Mouse (Mus musculus) heart, adult 9 months (tissue): ENCODE measurements around the gene Wdr1.
A peak's percentile ranks its signal among the peaks of the same experiment; 100 is the strongest.

ENCODE experiments used
- DNase-seq, 2 experiments: peaks; one replicate each; pipeline ENCODE4 v3.0.0; 2022; ENCODE audit warnings: low spot score in 2 of 2

Wdr1 gene

DNA sequence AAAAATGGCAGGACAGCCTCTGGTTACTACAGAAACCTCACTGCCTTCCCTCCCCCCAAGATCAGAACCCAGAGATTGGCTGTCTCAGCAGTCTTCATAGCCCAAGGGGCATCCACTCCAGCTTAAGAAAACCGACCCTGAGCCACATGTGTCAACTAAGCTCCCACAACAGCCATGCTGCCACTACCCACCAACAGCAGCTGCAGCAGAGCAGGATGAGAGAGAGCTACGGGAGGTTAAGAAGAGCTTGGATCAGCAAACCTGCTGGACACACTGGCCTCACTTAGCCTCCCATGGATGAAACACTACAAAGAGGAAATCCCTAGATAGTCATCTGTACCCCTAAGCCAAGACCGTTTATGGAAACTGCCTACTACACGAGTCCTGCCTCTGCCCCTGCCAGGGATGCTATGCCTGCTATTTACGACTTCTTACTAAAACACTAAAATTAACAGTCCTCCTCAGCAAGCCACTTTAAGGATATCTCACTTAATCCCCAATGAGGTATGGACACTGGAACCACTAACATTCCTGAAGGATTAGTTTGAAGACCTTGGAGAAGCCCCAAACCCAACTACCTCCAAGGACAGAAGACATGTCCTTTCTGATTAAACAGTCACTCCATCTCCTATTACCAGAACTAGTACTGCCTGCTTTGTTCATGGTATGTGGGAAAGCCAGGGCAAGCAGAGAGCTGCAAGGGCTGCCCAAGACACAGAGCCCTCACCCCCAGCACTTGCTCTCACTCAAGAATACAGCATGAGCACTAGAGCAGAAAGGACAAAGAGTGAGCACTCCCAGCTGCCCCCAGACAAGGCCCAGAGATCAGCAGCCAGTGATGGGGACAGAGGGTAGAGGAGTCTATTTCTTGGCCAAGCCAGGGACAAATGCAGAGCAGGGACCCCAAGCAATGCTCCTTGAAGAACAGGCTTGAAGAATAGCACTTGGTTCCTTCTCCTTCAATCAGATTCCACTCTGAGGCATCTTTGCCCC lies 18.3 kb downstream of the Wdr1 start:
- DNase-seq = no peak

DNA sequence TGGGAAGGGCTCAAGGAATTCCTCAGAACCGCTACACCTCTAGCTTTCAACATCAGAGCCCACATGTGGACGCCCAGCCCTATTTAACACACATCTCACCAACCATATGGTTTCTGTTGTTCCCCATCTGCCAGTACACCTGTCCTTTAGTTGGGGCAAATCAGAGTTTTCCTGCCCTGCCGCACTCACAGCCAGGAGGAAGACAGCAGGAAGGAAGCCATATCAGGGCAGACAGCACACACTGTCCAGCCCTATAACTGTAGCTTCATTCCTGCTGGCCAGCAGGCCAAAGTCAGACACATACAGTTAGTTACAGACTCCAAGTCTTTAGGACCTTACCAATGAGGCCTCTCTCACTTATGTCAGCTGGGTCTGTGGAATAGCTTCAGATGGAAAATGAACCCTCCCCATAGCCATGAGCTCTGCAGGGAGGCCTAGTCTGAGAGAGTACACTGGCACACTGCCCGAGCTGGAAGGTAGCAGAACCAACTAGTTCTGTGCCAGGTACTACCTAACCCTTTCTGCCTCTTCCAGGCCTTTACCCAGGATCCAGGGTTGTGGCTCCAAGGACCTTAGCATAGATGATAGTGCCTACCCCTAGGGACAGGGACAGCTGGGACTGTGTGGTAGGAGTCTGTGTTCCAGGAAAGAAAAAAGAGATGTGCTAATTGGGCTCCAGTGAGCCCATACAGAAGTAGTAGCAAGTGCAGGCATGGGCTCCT lies 19.4 kb downstream of the Wdr1 start:
- peak; percentile 20 to 40 for DNase-seq

- peak; percentile 45 to 51 for DNase-seq
Observed at GRCm38 (mm10) chr5:38541728-38542127, 21.3 kb downstream of the Wdr1 start.

DNA sequence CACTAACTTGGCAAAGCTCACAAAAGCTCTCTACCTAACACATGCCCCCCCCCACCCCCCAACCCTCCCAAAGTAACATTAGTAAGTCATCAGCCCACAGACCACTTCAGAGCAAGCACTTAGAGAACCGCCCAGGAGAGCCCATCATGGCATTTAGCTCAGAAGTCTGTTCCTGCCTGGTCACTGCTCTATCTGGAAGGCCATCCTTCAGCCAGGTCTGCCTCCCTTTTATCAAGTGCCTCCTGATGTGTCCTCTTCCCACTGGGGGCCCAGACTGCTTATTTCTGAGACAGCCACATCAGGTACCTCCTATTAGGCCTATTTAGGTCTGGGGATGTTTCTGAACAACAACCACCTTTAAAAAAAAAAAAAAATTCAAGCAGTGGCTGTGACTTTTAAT lies 22.1 kb downstream of the Wdr1 start:
- DNase-seq = no peak

GRCm38 (mm10) chr5:38538508-38538907 lies 24.5 kb downstream of the Wdr1 start:
- DNase-seq = no peak

DNA sequence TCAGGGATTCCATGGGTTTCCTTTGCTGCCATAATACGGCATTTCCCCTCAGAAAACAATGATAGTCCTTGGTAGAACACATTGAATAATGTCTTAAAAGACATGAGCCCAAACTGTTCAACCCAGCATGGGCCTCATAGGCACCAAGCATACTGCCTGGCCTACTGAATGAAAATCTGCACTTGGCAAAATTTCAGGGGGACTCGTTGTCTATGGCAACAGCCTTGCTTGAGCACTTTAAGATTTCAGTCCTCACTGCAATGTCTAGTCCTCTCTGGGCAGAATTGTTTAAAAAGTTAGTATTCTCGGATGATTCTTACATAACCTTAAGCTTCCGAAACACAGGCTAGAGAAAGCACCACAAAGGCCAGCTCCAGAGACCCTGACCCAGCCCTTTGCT lies 25.2 kb downstream of the Wdr1 start:
- no peak for DNase-seq

GRCm38 (mm10) chr5:38536822-38537221 lies 26.2 kb downstream of the Wdr1 start:
- DNase-seq = peak; percentile 45 to 55

DNA sequence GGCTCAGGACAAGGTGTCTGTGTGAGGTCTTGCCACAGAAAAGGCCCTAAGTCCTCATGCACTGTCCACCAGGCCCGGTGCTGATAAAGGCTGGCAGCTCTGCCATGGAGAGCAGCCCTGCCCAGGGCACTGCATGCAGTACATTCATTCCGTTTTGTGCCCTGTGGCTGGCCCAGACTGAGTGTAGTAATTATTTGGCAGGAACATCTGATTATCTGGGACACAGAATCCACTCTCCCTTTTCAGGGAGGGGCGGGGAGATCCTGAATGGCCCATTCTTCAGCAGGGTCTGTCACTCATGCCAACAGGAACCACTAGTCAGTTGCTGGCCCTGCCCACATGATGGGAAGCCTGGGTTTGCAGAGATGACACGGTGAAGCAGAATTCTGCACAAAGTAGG lies 30.9 kb downstream of the Wdr1 start:
- DNase-seq = peak; percentile 53 to 59

DNA sequence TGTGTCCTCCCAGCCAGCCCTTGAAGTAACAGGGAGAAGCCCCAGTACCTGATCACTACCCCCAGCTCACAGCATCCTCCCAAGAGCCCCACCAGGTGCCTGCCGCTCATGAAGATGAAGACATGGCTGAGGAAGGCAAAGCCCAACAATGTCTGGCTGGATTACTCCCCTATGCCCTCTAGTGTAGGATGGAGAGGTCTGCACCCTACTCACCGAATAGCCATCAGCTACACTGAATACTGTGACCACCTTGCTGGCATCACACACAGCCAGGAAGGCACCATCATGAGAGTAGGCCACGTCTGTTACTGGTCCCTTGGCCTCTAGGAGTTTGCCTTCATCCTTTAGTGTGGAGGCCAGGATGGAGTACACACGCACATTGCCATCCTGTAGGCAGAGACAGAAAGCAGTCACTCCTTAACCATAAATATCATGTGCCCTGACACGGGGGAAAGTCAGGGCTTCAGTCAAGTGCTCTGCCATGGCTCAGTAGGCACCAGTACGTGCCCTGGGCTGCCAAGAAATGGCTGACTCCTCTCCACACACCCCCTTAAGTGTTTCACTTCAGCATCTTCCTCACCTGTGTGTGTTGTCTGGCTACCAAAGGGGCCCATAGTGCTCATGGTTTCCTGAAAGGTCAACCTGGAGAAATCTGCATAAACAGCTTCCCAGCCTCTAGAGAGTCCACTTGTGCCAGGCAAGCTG lies 33.1 kb downstream of the Wdr1 start:
- DNase-seq = no peak

DNA sequence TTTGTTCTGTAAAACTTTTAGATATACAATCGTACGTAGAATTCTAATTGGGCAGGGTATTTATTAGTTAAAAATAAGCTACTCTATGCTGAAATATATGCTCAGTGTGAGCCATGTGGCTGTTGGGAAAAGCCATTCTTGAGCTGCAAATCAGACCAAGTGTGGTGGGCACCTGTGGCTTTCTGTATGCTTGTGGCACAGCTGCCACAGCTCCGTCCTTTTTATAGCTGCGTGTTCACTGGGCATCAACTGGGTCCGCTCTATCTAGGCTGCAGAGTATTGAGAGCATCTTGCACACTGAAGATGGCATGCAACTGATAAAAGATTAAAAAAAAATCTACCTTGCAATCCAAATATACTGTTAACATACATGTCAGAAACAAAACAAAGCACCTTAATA lies 40.0 kb downstream of the Wdr1 start:
- no peak for DNase-seq

GRCm38 (mm10) chr5:38520838-38521237 lies 42.2 kb downstream of the Wdr1 start:
- no peak for DNase-seq

- DNase-seq = no peak
Observed at GRCm38 (mm10) chr5:38516267-38516666, 46.8 kb downstream of the Wdr1 start.

DNA sequence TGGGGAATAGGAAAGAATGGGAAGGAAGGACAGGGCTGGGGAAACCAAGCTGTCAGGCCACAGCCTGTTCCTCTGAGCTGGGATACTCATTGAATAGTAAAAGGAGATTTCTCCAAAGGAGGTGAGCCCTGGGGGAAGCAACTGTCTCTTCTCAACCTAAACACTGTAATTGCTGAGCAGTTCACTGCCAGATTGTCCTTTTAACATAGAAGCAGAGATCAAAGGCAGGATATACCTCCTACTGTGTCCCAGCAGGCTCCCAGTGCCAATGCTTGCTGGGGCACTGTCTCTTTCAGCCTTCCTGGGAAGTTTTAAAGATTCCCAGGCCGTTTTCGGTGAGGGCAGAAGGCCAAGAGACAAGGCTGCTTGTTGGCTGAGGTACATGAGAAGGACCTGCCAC lies 50.0 kb downstream of the Wdr1 start:
- DNase-seq = no peak

DNA sequence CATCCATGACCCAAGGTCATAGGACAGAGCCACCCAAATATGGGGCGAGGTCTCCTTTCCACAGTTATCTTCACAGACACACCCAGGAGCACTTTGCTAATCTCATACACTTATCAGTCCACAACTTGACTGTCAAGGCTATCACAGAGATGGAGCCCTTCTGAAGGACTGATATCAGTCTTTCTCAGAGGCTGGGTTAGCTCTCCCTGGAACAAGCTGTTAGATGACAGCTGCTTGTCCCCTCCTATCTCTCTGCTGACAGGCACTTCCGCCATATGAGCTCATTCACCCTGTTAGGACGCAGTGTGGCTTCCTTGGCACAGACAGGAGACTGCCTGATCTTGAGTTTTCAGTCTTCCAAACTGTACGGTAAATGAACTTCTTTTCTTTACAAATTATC lies 53.5 kb downstream of the Wdr1 start:
- DNase-seq = no peak

- peak in 1 of 2 experiments; percentile 31 for DNase-seq
Observed at GRCm38 (mm10) chr5:38505435-38505765, 57.6 kb downstream of the Wdr1 start.

GRCm38 (mm10) chr5:38504747-38505434 lies 58.1 kb downstream of the Wdr1 start:
- no peak for DNase-seq

DNA sequence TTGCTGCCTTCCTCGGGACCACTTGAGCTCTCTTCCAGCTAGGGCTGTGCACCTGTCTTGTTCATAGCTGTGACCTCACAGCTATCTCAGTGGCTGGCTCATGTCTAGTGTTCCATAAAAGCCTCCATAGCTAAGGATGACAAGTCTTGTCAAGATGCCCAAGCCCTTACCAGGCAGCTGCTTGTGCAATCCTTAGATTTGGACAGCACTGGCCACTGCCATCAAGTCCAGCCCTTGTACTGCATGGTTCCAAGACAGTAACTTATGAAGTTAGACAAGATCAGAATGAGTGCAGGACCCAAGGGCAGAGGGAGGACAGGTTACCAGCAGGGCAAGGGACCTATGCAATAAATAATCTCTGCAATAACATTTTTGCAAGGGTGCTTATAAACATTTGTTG lies 58.9 kb downstream of the Wdr1 start:
- DNase-seq = no peak

DNA sequence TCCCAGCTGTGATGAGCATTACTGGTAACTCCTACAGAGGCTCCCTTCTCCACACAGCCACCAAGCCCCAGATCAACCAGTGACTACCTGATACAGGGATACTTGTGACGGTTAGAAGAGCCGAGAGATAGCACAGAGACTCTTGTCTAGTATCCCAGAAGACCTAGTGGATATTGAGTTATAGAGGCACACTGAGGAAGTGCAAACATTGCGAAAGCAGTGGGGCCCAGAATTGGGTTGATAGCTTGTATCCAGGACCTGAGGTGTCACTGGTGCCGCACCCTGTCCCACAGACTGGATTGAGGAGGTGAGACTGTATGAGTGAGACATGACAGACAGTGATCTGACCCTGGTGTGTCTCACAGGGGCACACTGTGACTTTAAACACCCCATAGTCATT lies 60.0 kb downstream of the Wdr1 start, which contains the start of gene Slc2a9:
Gene Slc2a9 (minus strand): TSS at position 152 of the 400 bp plus-strand sequence.
- no peak for DNase-seq

DNA sequence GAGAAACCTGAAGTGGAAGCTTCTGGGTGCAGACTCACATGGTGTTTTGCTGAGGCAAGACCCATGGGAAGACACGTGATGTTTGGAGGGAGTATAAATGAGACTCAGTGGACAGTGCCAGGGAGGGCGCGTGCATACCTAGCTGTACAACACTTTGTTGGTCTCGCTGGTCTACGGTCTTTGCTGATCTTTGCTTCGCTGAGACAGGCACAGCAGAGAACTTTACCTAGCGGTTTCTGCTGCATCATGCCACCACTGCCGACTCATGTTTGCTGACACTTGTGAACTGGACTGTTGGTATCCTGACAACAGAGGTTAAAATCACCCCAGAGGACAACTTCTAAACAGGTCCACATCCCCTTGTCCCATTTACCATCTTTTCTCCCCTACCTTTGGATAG lies 63.0 kb downstream of the Wdr1 start:
- no peak for DNase-seq

DNA sequence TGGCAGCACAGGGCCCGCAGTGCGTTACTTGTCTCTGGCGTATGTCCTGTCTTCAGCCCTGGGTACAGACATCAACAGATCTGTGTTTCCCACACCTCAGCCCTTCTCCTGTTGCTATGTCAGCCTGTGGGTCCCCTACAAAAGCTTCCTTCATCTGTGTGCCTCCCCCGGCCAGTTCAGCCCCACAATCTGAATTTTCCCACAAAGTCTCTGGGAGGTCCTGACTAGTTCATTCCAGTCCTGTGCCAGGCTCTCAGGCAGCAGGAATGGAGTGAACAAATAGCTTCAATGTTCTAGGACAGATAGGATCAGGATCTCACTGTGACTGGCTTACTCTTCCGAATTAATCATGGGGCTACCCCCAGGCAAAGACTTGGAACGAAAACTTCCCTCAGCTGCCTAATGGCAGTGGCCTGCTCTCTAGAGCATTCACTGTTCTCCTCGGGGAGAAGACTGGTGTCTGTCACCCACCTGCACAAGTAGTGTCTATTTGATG lies 63.7 kb downstream of the Wdr1 start:
- no peak for DNase-seq

DNA sequence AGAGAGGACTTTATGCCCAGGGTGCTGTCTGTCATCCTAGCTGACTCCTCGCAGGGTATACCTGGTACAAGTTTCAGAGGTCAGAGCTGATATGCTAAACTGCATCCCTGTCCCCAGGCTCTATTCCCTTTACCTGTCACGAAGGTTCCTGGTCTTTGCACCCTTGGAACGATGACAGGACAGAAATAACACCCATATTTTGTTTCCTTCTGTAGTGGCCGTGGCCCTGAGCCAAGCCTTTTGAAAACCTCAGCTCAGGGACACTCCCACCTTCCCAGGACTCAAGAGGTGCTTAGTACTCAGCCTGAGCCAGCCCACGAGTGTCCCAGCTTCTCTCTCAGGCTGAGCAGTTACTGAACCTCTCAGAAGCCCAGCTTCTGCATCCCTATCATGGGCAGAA lies 64.5 kb downstream of the Wdr1 start:
- no peak for DNase-seq
